Mouse (Mus musculus): Measurements from ENCODE around the gene Rtkn2. TPM values are rescaled to one million over a fixed set of nuclear protein-coding genes. Genes with fewer than 3 reads are reported as not detected.

Rtkn2 gene
- 1 to 10 TPM; 4.4 to 5.1 TPM for total RNA-seq (2021)
- long read RNA-seq, experiment 1, partial matches to known transcripts, result 0 of 2 reads
- long read RNA-seq, experiment 1, other reads (novel, unspliced or antisense), result 1 of 2 reads
- long read RNA-seq, experiment 2, partial matches to known transcripts, result 0 of 3 reads
- long read RNA-seq, experiment 2, other reads (novel, unspliced or antisense), result 0 of 3 reads

DNA sequence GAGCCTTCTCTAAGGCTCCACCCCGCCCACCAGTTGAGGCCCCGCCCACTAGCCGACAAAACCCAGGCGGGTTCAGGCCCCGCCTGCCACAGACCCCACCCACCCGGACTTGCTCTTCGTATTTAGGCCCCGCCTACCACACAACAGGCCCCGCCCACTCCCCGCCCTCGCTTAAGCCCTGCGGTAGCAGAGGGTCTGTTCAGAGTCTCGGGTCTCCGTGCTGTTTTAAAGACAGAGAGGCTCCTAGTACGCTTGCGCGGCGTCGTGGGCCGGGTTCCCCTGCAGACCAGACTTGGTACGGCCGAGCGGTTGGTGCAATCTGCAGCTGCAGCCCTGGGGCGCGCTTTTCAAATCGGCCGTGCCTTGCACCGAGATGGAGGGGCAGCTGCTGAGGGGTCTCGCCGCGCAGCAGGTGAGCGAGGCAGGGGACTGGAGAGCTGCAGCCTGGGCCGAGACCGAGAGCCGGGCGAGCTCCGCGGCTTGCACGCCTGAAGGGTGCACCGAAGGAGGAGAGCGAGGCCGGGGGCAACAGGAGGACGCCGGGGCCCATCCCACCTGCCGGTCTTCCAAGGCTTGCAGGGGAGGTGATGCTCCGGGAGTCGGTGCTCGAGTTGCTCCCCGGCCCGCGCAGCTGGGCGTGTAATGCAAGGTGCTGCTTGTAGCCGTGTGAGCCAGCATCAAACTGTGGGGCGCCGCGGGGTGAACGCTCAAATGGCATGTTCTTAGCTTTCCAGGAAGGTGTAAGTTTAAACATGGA is at the start of gene Rtkn2:
Gene Rtkn2, plus strand, starts transcription at position 170 of the 757 bp plus-strand sequence.
- peak; percentile 87 to 93 for DNase-seq (ENCODE audit: low spot score in 2 of 2)

DNA sequence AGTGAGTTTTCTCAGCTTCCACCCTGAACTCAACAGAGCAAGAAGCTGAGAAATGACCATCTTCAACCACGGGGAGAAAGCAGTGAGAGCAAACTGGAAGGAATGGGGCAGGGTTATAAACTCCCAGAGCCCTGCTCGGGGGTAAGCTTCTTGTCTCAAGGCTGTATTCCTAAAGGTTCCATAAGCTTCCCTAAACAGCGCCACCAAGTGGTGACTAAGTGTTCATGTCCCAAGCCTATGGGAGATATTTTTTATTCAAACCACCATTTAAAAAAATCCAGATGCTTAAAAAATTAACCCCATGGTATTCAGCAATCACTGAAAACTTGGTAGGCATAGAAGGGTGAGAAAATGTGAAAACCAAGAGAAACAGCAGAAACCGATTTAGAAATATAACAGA is 48.0 kb upstream of the Rtkn2 start:
- DNase-seq (ENCODE audit: low spot score in 2 of 2), result no peak

DNA sequence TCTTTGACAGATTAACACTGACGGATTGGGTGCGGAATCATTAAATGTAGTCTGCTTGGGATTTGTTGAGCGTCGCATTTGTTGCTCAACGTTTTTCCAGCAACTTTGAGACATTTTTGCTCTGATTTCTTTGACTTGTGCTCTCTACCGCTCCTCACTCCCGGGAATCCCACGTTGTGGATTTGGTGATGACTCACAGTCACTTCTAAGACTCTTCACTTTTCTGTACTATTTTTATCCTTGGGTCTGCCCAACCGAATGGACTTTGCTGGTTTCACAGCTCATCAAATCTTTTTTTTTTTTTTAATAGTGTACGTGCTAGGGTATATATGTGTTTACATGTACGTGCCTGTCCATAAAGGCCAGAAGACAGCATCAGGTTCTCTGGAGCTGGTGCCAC is 46.6 kb upstream of the Rtkn2 start:
- DNase-seq (ENCODE audit: low spot score in 2 of 2), result no peak

- DNase-seq (ENCODE audit: low spot score in 2 of 2), result no peak
These were observed 42.4 kb upstream of the Rtkn2 start for GRCm38 (mm10) chr10:67936944-67937343.

- no peak for DNase-seq (ENCODE audit: low spot score in 2 of 2)
These were observed 41.6 kb upstream of the Rtkn2 start for GRCm38 (mm10) chr10:67937775-67938174.

DNA sequence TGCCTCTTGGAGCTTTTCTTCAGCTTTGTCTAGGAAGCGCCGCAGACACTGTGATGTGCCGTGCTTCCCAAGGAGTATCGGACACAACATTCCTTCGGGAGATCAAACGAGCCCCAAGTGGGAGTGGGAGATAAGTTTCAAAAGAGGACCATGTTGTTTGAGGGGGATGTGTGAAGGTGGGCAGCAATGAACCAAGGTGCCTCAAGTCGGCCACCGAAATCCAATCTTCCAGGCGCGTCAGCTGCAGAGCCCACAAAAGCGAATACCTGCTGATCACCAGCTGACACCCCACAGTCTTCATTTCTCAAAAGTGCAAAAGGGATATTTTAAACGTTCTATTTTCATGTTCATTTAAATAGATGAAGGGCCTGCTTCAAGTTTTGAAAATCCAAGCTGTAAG is 39.8 kb upstream of the Rtkn2 start:
- no peak for DNase-seq (ENCODE audit: low spot score in 2 of 2)

- DNase-seq (ENCODE audit: low spot score in 2 of 2), result no peak
These were observed 35.9 kb upstream of the Rtkn2 start for GRCm38 (mm10) chr10:67943513-67943912.

GRCm38 (mm10) chr10:67950059-67950748 is 29.2 kb upstream of the Rtkn2 start:
- no peak for DNase-seq (ENCODE audit: low spot score in 2 of 2)

- DNase-seq (ENCODE audit: low spot score in 2 of 2), result no peak
These were observed 27.7 kb upstream of the Rtkn2 start for GRCm38 (mm10) chr10:67951690-67952089.

GRCm38 (mm10) chr10:67955982-67956381 is 23.4 kb upstream of the Rtkn2 start:
- DNase-seq (ENCODE audit: low spot score in 2 of 2), result no peak

DNA sequence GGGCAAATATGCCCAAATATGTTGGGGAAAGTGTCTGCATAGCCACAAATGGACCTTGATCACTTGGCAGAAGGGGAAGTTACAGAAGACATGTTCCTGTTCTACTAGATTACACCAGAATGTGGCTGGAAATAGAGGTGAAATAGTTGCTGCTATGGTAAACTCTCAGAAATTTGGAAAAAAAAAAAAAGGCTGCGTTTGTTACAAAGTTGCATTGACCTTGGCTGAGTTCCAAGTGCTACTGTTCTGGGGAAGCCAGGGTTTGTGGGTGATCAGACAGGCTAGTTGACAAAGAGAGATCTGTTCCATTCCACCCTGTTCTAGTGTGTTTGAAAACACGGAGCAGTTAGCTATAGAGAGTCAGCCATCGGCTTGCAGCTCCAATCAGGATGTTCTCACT is 19.4 kb upstream of the Rtkn2 start:
- no peak for DNase-seq (ENCODE audit: low spot score in 2 of 2)

- DNase-seq (ENCODE audit: low spot score in 2 of 2), result no peak
These were observed 16.9 kb upstream of the Rtkn2 start for GRCm38 (mm10) chr10:67962496-67962895.

DNA sequence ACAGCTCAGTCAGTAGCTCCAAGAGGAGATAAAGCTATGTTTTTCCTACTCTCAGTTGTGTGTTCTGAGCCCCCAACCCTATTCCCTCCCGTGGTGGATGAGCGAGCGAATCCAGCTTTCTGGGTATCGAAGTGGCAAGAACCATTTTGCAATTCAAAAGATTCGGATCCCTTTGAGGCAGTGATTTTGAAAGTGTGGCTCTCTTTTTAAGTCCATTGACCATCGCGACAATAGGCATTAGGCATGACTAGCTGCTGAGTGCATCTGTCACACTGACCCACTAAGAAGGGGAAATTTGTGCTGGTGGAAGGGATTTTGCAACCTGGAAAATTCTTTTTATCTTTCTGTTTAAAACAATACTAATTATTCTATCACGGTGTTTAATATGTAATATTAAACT is 15.3 kb upstream of the Rtkn2 start:
- DNase-seq (ENCODE audit: low spot score in 2 of 2), result no peak

- DNase-seq (ENCODE audit: low spot score in 2 of 2), result no peak
These were observed 14.0 kb upstream of the Rtkn2 start for GRCm38 (mm10) chr10:67965251-67965986.

- DNase-seq (ENCODE audit: low spot score in 2 of 2), result no peak
These were observed 13.3 kb upstream of the Rtkn2 start for GRCm38 (mm10) chr10:67966102-67966501.

- DNase-seq (ENCODE audit: low spot score in 2 of 2), result no peak
These were observed 12.4 kb upstream of the Rtkn2 start for GRCm38 (mm10) chr10:67966983-67967382.

DNA sequence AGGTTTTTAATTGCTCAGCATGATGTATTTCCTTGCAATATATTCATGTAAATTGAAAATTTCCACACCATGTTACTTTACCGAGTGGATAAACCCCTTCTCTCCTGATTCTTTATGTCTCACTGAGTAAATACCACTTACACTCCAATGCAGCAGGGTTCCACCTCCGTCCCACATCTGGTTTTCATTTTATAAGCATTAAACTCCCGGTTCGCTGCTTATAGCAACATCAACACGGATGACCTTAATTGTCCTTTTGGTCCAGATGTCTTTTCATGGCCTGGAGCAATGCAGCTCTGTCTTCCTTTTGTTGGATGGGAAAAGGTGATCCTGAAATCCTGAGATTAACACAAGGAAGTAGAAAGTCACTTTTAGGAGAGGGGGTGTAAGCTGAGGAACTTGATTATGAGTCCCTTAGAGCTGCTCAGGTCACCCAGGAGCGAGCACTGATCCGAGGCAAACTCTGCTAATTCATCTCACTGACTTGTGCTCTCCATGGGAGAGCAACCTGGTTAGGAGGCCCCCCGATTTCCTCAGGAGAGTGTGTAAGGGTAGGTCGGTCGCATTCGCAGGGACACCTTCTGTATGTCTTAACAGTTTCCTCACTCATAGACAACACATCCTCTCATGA is 8.1 kb upstream of the Rtkn2 start:
- no peak for DNase-seq (ENCODE audit: low spot score in 2 of 2)

DNA sequence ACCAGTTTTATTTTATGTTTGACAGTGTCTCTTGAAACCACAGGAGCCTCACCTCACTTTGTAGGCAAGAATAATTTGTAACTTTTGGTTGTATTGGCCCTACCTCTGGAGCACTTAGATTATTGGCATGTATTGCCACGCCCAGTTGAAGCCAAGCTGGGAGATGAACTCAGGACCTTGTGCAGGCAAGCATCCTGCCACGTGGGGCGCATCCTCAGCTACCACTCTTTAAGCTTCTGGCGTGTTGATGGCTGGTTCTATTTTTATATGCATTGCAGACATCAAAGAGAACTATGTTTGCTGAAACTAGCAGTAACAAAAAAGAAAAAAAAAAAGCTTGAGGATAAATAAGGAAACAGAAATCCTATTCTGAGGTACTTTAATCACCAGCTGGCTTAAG is 2.1 kb upstream of the Rtkn2 start:
- no peak for DNase-seq (ENCODE audit: low spot score in 2 of 2)

GRCm38 (mm10) chr10:67983776-67984175 is 4.4 kb downstream of the Rtkn2 start:
- no peak for DNase-seq (ENCODE audit: low spot score in 2 of 2)

GRCm38 (mm10) chr10:67984271-67984943 is 5.0 kb downstream of the Rtkn2 start:
- DNase-seq (ENCODE audit: low spot score in 2 of 2), result peak; percentile 33 to 66

- peak in 1 of 2 experiments; percentile 20 for DNase-seq (ENCODE audit: low spot score in 2 of 2)
These were observed 5.7 kb downstream of the Rtkn2 start for GRCm38 (mm10) chr10:67985100-67985499.

All from layer of hippocampus, postnatal 14 days (tissue).